Mouse (Mus musculus) thymus, adult 2 months (tissue): ENCODE measurements around the gene Frk.

Experiments
- CTCF ChIP-seq: fragments of 200-500 bp; IDR thresholded peaks from 2 replicates; pipeline ENCODE4 v1.5.1; 2012; ENCODE audit warnings: mild to moderate bottlenecking, control low read depth, low read length, moderate library complexity, borderline replicate concordance; ENCODE audit not compliant: control insufficient read depth, poor library complexity, insufficient read depth; ENCODE audit errors: extremely low read depth
- POLR2A ChIP-seq: fragments of 200-500 bp; IDR thresholded peaks from 2 replicates; pipeline ENCODE4 v1.6.1; 2012; ENCODE audit warnings: mild to moderate bottlenecking, low read length, control low read depth, moderate library complexity; ENCODE audit not compliant: control insufficient read depth, poor library complexity, insufficient read depth; ENCODE audit errors: extremely low read depth

GRCm38 (mm10) chr10:34540687-34541086 lies 57.5 kb downstream of the Frk start:
- TF ChIP-seq CTCF (no peak), POLR2A (no peak)
